Mouse (Mus musculus) thymus, postnatal 14 days (tissue): Measurements from ENCODE around the gene Adap2.

Source experiments
- DNase-seq: peaks from one replicate; pipeline ENCODE4 v3.0.0; 2021

Adap2 gene

GRCm38 (mm10) chr11:80200326-80200725 lies 46.4 kb downstream of the Adap2 start:
- peak; percentile 42 for DNase-seq

GRCm38 (mm10) chr11:80202296-80202695 lies 48.4 kb downstream of the Adap2 start:
- no peak for DNase-seq

- no peak for DNase-seq
Observed at GRCm38 (mm10) chr11:80204037-80204436, 50.1 kb downstream of the Adap2 start.

- no peak for DNase-seq
Observed at GRCm38 (mm10) chr11:80204941-80205340, 51.0 kb downstream of the Adap2 start.

- no peak for DNase-seq
Observed at GRCm38 (mm10) chr11:80208465-80208859, 54.6 kb downstream of the Adap2 start.

GRCm38 (mm10) chr11:80208860-80209800 lies 55.2 kb downstream of the Adap2 start, which contains the start of gene Rhot1:
Rhot1 (plus strand) TSS chr11:80209019.
- DNase-seq: peak; percentile 98

GRCm38 (mm10) chr11:80210321-80210720 lies 56.4 kb downstream of the Adap2 start:
- no peak for DNase-seq

- no peak for DNase-seq
Observed at GRCm38 (mm10) chr11:80212282-80212681, 58.4 kb downstream of the Adap2 start.

GRCm38 (mm10) chr11:80215291-80215690 lies 61.4 kb downstream of the Adap2 start:
- no peak for DNase-seq

- DNase-seq: no peak
Observed at GRCm38 (mm10) chr11:80218657-80219293, 64.9 kb downstream of the Adap2 start.
